Mouse (Mus musculus) testis, postnatal 14 days (tissue): ENCODE results near the gene Slc38a11.

Experiments
- DNase-seq: peaks from one replicate; pipeline ENCODE4 v3.0.0; 2021; ENCODE audit warnings: low spot score

Slc38a11 gene

GRCm38 (mm10) chr2:65321998-65322754 lies 41.7 kb downstream of the Slc38a11 start:
- no peak for DNase-seq

- peak; percentile 24 for DNase-seq
Observed at GRCm38 (mm10) chr2:65320975-65321374, 42.9 kb downstream of the Slc38a11 start.

DNA sequence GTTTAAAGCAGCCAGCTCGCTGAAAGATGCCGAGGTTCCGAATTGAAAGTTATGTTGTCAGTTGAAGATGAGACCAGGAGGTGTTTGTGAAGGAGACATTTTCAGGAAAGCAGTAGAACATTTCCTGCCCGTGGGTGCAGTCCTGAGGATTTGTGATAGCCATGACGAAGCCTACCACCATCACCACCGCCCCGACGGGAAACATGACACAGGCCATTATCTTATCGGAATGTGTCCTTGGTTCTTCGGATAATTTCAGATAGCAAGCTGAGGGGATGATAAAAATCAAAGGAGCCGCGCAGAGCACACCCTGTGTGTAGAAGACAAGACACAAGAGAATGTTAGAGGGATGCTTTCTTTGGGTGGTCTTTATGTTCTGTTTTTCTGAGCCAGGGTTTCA lies 47.1 kb downstream of the Slc38a11 start:
- no peak for DNase-seq

- DNase-seq: no peak
Observed at GRCm38 (mm10) chr2:65311250-65311649, 52.6 kb downstream of the Slc38a11 start.

DNA sequence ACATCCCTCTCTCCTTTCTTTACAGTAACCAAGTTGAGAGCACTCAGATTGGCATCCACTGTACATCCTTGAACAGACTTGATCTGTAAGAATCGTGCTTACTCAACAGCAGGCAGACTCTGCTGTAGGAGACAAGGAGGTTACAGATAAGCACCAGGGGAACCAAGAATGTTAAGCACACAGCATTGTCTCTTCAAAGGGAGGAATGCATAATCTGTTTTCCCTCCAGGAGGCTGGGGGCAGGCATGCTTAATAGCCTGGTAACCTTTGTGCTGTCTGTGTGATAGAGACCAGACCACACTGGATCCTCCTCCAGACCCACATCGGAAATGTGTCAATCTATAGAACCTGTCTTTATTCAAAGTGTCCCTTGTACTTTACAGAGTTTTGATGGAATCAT lies 67.3 kb downstream of the Slc38a11 start:
- DNase-seq: no peak

DNA sequence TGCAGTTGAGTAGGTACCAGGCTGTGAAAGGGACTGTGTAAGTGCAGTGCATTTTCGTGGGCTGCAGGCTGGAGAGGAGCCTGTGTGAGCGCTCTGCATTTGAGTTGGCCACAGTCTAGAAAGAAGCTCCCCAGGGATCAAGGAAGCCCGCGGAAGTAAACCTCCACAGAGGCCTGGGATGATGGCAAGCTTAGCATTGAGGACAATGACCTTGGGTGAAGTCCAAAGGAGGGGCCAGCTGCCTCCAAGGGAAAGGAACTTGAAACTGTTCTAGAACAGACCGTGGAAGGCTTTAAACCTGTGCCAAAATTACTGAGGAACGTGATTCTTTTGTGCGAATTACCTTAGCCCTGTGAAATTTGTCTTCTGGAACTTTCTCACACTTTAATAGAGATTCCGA lies 69.7 kb downstream of the Slc38a11 start:
- DNase-seq: peak; percentile 49

- DNase-seq: peak; percentile 23
Observed at GRCm38 (mm10) chr2:65293411-65293810, 70.4 kb downstream of the Slc38a11 start.

DNA sequence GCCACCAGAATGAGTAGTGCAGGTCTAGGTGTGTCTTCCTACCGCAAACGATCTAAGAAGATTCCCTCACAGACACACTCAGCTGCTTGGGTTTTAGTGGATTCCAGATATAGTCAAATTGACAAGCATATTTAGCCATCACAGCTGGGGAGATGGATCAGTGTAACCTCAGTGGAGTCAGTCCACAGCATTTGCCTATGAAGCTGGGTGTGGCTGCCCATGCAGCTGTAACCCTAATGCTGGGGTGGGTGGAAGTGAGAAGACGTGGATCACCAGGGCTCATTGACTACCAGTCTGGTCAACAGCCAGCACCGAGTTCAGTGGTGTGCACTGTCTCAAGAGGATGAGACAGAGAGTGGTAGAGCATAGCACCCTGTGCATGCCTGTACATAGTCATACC lies 74.1 kb downstream of the Slc38a11 start:
- DNase-seq: no peak

DNA sequence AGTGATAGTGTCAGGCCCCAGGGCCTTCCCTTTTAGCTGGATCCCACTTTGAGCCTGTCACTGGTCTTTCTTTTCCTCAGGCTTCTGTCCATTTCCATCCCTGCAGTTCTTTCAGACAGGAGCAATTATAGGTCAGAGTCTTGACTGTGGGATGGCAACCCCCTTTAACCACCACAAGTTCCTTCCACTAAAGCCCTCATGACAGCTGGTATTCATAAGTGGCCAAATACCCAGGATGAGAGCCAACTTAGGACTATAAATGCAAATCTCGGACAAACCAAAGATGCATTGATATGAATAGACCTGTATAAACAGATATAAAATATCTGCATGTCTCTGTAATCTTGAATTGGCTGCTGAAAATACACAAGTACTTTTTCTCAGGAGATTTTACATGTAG lies 75.1 kb downstream of the Slc38a11 start:
- no peak for DNase-seq

- DNase-seq: no peak
Observed at GRCm38 (mm10) chr2:65285380-65285779, 78.5 kb downstream of the Slc38a11 start.

- no peak for DNase-seq
Observed at GRCm38 (mm10) chr2:65282979-65283378, 80.9 kb downstream of the Slc38a11 start.

- no peak for DNase-seq
Observed at GRCm38 (mm10) chr2:65279029-65279690, 84.7 kb downstream of the Slc38a11 start.

GRCm38 (mm10) chr2:65275443-65276061 lies 88.3 kb downstream of the Slc38a11 start:
- DNase-seq: no peak

GRCm38 (mm10) chr2:65273910-65274309 lies 89.9 kb downstream of the Slc38a11 start:
- no peak for DNase-seq

DNA sequence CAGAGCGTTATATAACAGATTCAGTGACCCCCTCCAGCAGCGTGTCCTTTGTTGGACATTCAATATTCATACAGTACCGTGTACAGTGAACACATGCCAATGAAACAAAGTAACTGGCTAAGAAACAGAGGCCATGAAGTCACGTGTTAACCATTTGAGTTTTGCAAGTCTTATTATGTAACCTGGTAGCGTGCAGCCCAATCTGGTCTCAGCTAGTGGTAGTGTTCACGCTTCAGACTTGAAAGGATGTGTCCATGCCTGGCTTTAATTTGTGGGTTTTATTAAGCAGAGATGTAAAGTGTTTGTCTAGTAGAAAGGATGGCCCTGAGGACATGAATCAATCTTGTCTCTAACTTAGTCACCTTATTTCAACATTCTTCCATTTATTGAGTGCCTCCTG lies 95.1 kb downstream of the Slc38a11 start:
- no peak for DNase-seq

DNA sequence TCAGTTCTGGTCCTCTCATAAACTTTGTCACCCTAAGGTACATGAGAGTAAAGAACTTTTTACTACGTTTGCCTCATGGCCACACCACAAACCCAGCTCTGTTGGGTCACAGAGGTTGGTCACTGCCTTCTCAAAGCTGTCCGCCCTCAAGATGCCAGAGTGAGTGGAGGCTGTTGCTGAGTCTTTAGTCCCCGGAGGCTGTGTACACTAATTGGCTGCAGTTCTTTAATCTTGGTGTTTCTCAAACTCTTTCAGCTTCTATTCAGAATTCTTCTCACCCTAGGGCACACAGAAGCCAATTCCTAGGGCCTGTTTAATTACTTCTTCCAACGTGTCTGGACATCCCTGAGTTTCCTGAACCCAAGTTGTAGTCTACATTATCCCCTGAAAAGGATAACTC lies 96.0 kb downstream of the Slc38a11 start:
- DNase-seq: no peak

- DNase-seq: no peak
Observed at GRCm38 (mm10) chr2:65266576-65267299, 97.1 kb downstream of the Slc38a11 start.
